Mouse (Mus musculus): ENCODE results near the gene Olfr987.
"Not testable (repeated sequence)": the region's sequence is repeated elsewhere in the genome, so short reads cannot be mapped to it uniquely, and the experiment has no call there.

Olfr987 gene

DNA sequence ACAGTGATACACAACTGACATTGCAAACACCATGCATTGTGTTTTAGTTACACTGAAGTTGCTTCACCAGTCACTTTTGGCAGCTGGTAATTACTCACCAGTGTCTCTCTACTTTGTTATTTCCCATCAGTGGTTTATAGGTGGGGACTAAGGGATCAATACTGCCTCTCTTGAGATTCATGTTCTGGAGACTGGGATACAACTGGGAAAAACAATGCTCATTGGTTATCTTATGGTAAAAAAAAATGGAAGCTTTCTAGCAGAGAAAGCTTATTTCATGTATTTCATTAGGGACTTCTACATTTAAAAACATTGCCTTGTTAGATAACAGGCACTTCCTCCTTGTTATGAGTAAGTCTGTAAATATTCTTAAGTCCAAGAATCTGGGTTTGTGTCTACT is at the start of gene Olfr987:
Gene Olfr987 (minus strand): TSS at position 101 of the 400 bp plus-strand sequence.
- DNase-seq = not testable (repeated sequence)

DNA sequence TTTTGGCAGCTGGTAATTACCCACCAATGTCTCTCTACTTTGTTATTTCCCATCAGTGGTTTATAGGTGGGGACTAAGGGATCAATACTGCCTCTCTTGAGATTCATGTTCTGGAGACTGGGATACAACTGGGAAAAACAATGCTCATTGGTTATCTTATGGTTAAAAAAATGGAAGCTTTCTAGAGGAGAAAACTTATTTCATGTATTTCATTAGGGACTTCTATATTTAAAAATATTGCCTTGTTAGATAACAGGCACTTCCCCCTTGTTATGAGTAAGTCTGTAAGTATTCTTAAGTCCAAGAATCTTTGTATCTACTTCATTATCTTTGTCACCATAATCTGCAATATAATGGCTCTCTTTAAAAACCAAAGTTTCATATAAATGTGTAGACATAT is 24.0 kb upstream of the Olfr987 start, which contains the start of gene Olfr988:
Gene Olfr988 (minus strand): TSS at position 101 of the 400 bp plus-strand sequence.
- DNase-seq = not testable (repeated sequence)

DNA sequence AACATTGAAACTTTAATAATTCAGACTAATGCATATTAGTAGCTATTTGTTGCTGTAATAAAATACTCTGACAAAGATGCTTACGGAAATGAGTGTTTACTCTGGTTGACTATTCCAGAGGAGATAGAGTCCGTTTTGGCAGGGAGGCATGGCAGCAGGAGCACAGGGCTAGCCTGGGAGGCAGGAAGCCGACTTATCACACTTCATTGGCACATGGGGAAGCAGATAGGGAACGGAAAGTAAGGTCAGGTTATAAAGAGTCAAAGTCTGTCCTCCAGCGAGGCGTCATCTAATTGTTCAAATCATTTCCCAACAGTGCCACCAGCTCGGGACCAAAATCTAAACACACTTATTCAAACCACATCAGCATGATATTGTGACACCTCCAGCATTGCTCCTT is 857 bp upstream of the Olfr987 start:
- DNase-seq = no peak

DNA sequence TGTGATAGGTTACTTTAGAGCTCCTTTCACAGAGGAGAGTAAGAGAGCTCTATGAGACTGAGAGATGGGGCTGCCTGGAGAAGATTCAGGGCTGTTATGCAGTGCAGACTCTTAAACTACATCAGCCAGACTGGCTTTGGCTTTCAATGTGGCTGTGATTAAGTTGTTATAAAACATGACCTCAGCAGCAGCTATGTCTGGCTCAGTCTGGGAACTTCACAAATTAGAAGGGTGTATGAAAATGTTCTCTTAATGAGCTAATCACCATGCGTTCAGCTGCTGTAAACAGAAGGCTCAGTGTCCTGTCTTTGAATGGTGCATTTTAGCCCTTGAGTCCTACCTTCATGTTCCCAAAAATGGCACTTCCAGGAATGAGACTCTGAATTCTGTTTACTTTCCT is 20.0 kb downstream of the Olfr987 start:
- no peak for DNase-seq

DNA sequence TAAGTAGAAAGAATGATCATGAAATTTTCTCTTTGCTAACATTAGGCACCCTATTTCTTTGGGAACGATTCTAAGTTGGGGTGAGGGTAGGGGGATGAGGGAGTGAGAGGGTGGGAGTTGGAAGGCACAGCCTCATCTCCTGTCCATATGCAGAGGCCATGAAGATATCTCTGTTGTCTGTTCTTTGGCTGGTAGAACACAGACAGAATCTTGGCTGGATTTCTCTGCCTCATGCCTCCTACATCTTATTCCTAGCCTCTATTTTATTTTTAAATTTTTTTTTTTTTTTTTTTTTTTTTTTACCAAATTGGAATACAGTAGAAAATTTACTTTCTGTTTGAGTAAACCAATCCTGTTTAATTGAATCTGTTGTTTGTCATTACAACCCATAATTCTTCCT is 53.7 kb downstream of the Olfr987 start:
- DNase-seq = no peak

DNA sequence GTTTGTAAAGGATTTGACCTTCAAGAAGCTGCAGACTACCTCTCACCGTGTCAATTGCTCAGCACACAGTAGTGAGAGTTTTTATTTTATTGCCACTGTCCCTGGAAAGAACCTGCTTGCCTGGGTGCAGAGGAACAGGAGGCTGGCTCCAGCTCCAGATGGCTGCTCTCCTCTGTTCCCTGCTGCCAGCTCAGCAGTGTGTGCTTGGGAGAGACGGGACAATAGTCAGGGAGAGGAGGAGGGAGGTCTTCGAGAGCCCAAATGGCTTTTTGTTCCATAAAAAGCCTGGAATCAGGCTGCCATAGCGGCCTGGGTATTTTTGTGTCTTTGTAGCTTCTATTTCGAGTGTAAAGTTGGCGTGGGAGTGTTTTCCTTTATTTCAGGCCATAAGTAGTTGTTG is 54.5 kb downstream of the Olfr987 start:
- no peak for DNase-seq

DNA sequence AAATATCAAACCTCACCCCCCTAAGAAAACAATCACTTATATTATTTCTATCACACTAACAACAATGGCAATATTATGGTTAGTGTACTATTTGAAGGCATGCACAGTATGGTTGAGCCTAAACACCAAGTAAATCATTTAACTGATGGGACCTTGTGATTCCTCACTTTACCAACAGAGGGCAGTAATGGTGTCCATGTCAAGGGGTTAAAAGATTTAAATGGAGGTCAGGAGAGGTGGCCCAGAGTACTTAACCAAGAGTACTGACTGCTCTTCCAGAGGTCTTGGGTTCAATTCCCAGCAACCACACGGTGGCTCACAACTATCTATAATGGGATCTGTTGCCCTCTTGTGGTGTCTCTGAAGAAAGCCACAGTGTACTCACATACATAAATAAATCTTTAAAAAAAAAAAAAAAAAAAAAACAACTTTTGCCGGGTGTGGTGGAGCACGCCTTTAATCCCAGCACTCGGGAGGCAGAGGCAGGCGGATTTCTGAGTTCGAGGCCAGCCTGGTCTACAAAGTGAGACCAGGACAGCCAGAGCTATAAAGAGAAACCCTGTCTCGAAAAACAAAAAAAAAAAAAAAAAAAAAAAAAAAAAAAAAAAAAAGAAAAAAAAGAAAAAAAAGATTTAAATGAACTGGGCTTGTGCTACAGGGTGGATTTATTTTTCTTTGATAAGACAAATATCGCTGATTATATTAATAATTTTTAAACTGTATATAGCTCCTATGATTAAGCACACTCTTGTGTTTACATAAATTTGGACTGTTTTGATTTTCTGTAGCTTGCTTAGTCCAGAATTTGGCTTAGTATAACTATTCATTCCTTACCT is 55.3 kb downstream of the Olfr987 start:
- no peak for DNase-seq

DNA sequence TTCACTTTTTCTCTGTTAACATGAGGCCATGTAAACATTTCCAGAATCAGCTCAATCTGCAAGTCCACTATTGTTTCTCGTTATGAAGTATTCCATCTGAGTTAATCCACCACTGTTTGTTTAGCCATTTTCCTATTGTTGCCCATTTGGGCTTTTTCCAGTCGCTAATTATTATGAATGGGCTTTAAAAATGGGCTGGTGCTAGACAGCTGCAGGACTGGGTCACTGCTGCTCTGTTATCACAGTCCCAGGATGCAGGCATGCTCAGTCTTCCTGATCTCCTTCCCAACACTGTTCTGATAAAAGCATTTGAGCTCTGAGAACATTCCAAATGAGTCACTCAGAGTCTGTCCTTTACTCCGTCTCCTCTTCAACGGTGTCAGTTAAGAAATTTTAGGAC is 58.1 kb downstream of the Olfr987 start:
- DNase-seq = no peak

All from cerebellum, adult 11 months (tissue).